Mouse (Mus musculus): Measurements from ENCODE around the gene Cald1.

GRCm38 (mm10) chr6:34694096-34694495 is 95.8 kb downstream of the Cald1 start:
- TF ChIP-seq CTCF (IDR thresholded peaks at IDR 0.05; ENCODE audit: borderline replicate concordance, insufficient read depth, low read depth, low read length) = no peak
- no peak for TF ChIP-seq POLR2A (IDR thresholded peaks at IDR 0.05; ENCODE audit: borderline replicate concordance, insufficient read depth, low read length)

All from cerebellum, adult 2 months (tissue).